8 mouse cellular contexts compared by ENCODE assay signal in the genomic region with DNA sequence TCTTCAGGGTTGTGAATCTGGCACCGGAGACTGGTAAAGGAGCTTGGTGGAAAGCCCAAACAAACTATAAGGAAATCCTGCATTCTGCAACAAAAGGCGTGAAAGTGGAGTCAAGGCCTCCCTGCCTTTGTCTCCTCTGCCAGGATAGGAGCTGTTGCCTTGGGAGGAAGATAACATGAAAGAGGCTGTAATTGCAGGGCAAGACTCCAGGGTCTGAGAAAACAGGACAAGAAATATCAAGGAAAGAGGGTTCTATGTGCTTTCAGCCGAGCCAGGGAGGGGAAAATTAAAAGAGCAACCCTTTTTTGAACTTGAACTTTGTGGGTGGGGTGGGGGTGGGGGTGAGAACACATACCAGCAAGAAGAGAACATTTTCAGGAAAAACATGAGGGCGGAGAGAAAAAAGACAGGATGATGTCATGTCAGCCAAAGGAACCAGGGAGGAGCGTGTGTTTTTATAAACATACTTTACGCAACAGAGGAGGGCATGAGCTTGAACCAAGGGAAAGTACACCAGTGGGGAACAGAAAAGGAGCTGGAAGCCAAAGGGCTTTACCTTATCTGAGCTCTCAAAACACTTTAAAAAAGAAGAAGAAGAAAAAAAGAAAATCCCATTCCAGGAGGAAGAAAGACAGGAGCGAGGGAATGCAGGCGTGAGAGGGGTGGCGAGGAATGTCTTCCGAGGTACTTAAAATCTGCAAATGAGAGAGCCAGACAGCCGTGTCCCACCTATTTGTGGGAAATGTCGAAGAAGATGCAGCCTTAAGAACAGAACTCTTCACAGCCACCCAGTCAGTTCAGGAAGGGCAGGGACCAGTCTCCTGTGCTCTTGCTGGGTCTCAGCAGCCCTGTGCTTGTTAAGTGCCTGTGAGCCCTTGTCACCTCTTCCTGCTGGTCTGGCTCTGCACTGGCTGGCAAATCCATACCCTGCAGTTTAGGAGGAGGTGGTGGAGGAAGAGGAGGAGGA.
DNase-seq lines count a peak whose midpoint lies in the region; ATAC-seq and TF ChIP-seq lines count a peak whose summit lies in the region.

No protein-coding gene starts in this region.

- no peaks in the 10 kb centered on the region for H3K9me3 ChIP-seq in embryonic facial prominence, embryonic 14.5 days (ENCODE audit: control insufficient read depth, low read length)
- H3K9me3 ChIP-seq in hindbrain, embryonic 11.5 days (ENCODE audit: control insufficient read depth, low read length) = no peaks in the 10 kb centered on the region
- no peaks in the 10 kb centered on the region for H3K9me3 ChIP-seq in liver, embryonic 16.5 days (replicated peaks; ENCODE audit: control insufficient read depth, low read length)
- no peaks in the 10 kb centered on the region for H3K9me3 ChIP-seq in stomach, embryonic 14.5 days (ENCODE audit: control insufficient read depth, low read depth, low read length)

- peak overlapping the region; percentile 74 for H3K27ac ChIP-seq in layer of hippocampus, adult 2 months
- peak overlapping the region; percentile 99 for H3K27ac ChIP-seq in embryonic facial prominence, embryonic 14.5 days (replicated peaks; ENCODE audit: low read depth, low read length)
- peak overlapping the region; percentile 31; the same call in 1 of the 2 replicates for H3K27ac ChIP-seq in hindbrain, embryonic 11.5 days (ENCODE audit: low read depth, low read length)
- H3K27ac ChIP-seq in liver, embryonic 16.5 days (ENCODE audit: low read length) = 0 out of 2 replicates have a peak overlapping the region, but pooled peaks have one; percentile 2
- peak overlapping the region; percentile 81 for H3K27ac ChIP-seq in stomach, embryonic 14.5 days (ENCODE audit: low read length)

- no peaks in the 10 kb centered on the region for H3K27me3 ChIP-seq in embryonic facial prominence, embryonic 14.5 days (replicated peaks; ENCODE audit: control insufficient read depth, insufficient read depth, low read length)
- no peaks in the 10 kb centered on the region for H3K27me3 ChIP-seq in hindbrain, embryonic 11.5 days (ENCODE audit: control insufficient read depth, insufficient read depth, low read length)
- H3K27me3 ChIP-seq in liver, embryonic 16.5 days (ENCODE audit: control insufficient read depth, insufficient read depth, low read depth, low read length) = no peaks in the 10 kb centered on the region
- no peaks in the 10 kb centered on the region for H3K27me3 ChIP-seq in stomach, embryonic 14.5 days (ENCODE audit: control insufficient read depth, insufficient read depth, low read length)

- peak overlapping the region; percentile 36 for H3K4me2 ChIP-seq in embryonic facial prominence, embryonic 14.5 days (ENCODE audit: low read depth, low read length)
- H3K4me2 ChIP-seq in hindbrain, embryonic 11.5 days (replicated peaks; ENCODE audit: low read depth, low read length) = no peak overlapping the region
- 0 out of 2 replicates have a peak overlapping the region, but pooled peaks have one; percentile 10 for H3K4me2 ChIP-seq in liver, embryonic 16.5 days (ENCODE audit: low read depth, low read length)
- peak overlapping the region; percentile 32 for H3K4me2 ChIP-seq in stomach, embryonic 14.5 days (replicated peaks; ENCODE audit: low read depth, low read length)

- 38% methylated on average over 12 of the region's 12 CpGs for WGBS in embryonic facial prominence, embryonic 14.5 days
- WGBS in hindbrain, embryonic 11.5 days = 54% methylated on average over 12 of the region's 12 CpGs
- whole genome bisulfite sequencing in liver, embryonic 16.5 days (ENCODE audit: insufficient replicate concordance) = 55% methylated on average over 12 of the region's 12 CpGs
- 30% methylated on average over 12 of the region's 12 CpGs for WGBS in stomach, embryonic 14.5 days

- intact Hi-C loops in left cerebral cortex, postnatal 14 days (cut with DNase I) = loop anchor here (10.0 kb wide), 1 partner anchor 135 kb away; no protein-coding TSS in a partner anchor

- peak overlapping the region; percentile 43 for H3K9ac ChIP-seq in embryonic facial prominence, embryonic 14.5 days (ENCODE audit: low read depth, low read length)
- no peak overlapping the region for H3K9ac ChIP-seq in hindbrain, embryonic 11.5 days (ENCODE audit: low read depth, low read length)
- no peak overlapping the region for H3K9ac ChIP-seq in liver, embryonic 16.5 days (ENCODE audit: low read depth, low read length)
- H3K9ac ChIP-seq in stomach, embryonic 14.5 days (replicated peaks; ENCODE audit: low read depth, low read length) = no peak overlapping the region

- no peaks in the 10 kb centered on the region for H3K36me3 ChIP-seq in embryonic facial prominence, embryonic 14.5 days (ENCODE audit: control insufficient read depth, insufficient read depth, low read length)
- no peaks in the 10 kb centered on the region for H3K36me3 ChIP-seq in hindbrain, embryonic 11.5 days (ENCODE audit: control insufficient read depth, insufficient read depth, low read length)
- no peaks in the 10 kb centered on the region for H3K36me3 ChIP-seq in liver, embryonic 16.5 days (ENCODE audit: control insufficient read depth, insufficient read depth)
- H3K36me3 ChIP-seq in stomach, embryonic 14.5 days (ENCODE audit: control insufficient read depth, insufficient read depth, low read length) = no peaks in the 10 kb centered on the region

- H3K4me1 ChIP-seq in embryonic facial prominence, embryonic 14.5 days (ENCODE audit: control insufficient read depth, insufficient read depth, low read length) = peaks cover 64% of the 10 kb centered on the region
- peaks cover 18% of the 10 kb centered on the region for H3K4me1 ChIP-seq in hindbrain, embryonic 11.5 days (replicated peaks; ENCODE audit: control insufficient read depth, insufficient read depth, low read length)
- H3K4me1 ChIP-seq in liver, embryonic 16.5 days (ENCODE audit: control insufficient read depth, low read depth, low read length) = peaks cover 30% of the 10 kb centered on the region
- H3K4me1 ChIP-seq in stomach, embryonic 14.5 days (ENCODE audit: control insufficient read depth, insufficient read depth, low read length) = peaks cover 56% of the 10 kb centered on the region

- DNase-seq in layer of hippocampus, adult 2 months (ENCODE audit: low spot score in 2 of 2) = no peak
- DNase-seq in layer of hippocampus, adult 9-10 months (ENCODE audit: low spot score) = no peak
- peak; percentile 55 for DNase-seq in embryonic facial prominence, embryonic 14.5 days (ENCODE audit: low spot score)
- DNase-seq in hindbrain, embryonic 11.5 days (ENCODE audit: low spot score) = peak; percentile 25
- DNase-seq in left cerebral cortex, postnatal 14 days (ENCODE audit: low spot score in 2 of 2) = no peak
- DNase-seq in layer of hippocampus, adult 8-10 months (ENCODE audit: low spot score in 2 of 2) = no peak

- no peak overlapping the region for H3K4me3 ChIP-seq in layer of hippocampus, adult 2 months
- H3K4me3 ChIP-seq in embryonic facial prominence, embryonic 14.5 days (ENCODE audit: low read depth, low read length) = no peak overlapping the region
- H3K4me3 ChIP-seq in hindbrain, embryonic 11.5 days (ENCODE audit: low read depth, low read length) = no peak overlapping the region
- H3K4me3 ChIP-seq in liver, embryonic 16.5 days (ENCODE audit: low read depth, low read length) = no peak overlapping the region
- no peak overlapping the region for H3K4me3 ChIP-seq in stomach, embryonic 14.5 days (ENCODE audit: low read depth, low read length)

- ATAC-seq in embryonic facial prominence, embryonic 14.5 days (ENCODE audit: low read depth) = peak; percentile 53; the same call in 1 of the 2 replicates
- ATAC-seq in hindbrain, embryonic 11.5 days (ENCODE audit: low FRiP score) = no peak
- 0 out of 2 replicates have a peak, but pooled peaks have one; percentile 27 for ATAC-seq in liver, embryonic 16.5 days (ENCODE audit: low read depth)
- no peak for ATAC-seq in stomach, embryonic 14.5 days (ENCODE audit: insufficient number of reproducible peaks, insufficient read depth, low FRiP score, low read depth)

- 0 out of 2 replicates have a peak, but pooled peaks have one; percentile 10 for TF ChIP-seq CTCF in layer of hippocampus, adult 2 months (conservative IDR thresholded peaks at IDR 0.05)

Comparison
In these comparisons a context has a peak if more than half of its experiments do, and no peak if none do; other contexts are left out.
1. DNase-seq: peak in embryonic facial prominence, embryonic 14.5 days (single experiment) and hindbrain, embryonic 11.5 days (single experiment); none in layer of hippocampus, adult 2 months (0 of 2), layer of hippocampus, adult 9-10 months (single experiment), left cerebral cortex, postnatal 14 days (0 of 2) and layer of hippocampus, adult 8-10 months (0 of 2).
2. H3K27ac ChIP-seq: peak in every context shown above with its lines; median percentile 99 in embryonic facial prominence, embryonic 14.5 days; 81 in stomach, embryonic 14.5 days; 74 in layer of hippocampus, adult 2 months; 31 in hindbrain, embryonic 11.5 days; 2 in liver, embryonic 16.5 days.
3. ATAC-seq: peak in embryonic facial prominence, embryonic 14.5 days (single experiment) and liver, embryonic 16.5 days (single experiment); none in hindbrain, embryonic 11.5 days (single experiment) and stomach, embryonic 14.5 days (single experiment).